Mouse (Mus musculus) bone marrow macrophage, adult 2 months (primary cell): ENCODE measurements around the gene Srsf10.

Experiments
- CTCF ChIP-seq: IDR thresholded peaks from 2 replicates; pipeline ENCODE4 v1.5.1; 2012; ENCODE audit warnings: low read depth, mild to moderate bottlenecking, low read length, moderate library complexity
- POLR2A ChIP-seq: IDR thresholded peaks from 2 replicates; pipeline ENCODE4 v1.6.1; 2012; ENCODE audit warnings: mild to moderate bottlenecking, low read depth, low read length, borderline replicate concordance

GRCm38 (mm10) chr4:135913433-135913832 is 57.9 kb downstream of the Srsf10 start:
- TF ChIP-seq POLR2A: no peak
- TF ChIP-seq CTCF: no peak
